ENCODE assay signal across 31 mouse cellular contexts in genomic region chr15:85188167-85188778, GRCm38 (mm10). TPM values are rescaled to one million over a fixed set of nuclear protein-coding genes. Genes with fewer than 3 reads are reported as not detected.
DNase-seq lines count a peak whose midpoint lies in the region; ATAC-seq lines count a peak whose summit lies in the region.
"Had no signal": no experiment of that assay in that cellular context is flagged by ENCODE, and none has a peak within 500 bp of the region (broad histone marks: within the 10 kb centered on the region; RNA-seq: fewer than 3 reads in every experiment).

No protein-coding gene starts in this region.

- 53% methylated on average over 8 of the region's 8 CpGs for WGBS in hindbrain, embryonic 10.5 days
- 58% methylated on average over 8 of the region's 8 CpGs for WGBS in hindbrain, embryonic 13.5 days
- WGBS in embryonic facial prominence, embryonic 11.5 days: 40% methylated on average over 8 of the region's 8 CpGs
- 56% methylated on average over 8 of the region's 8 CpGs for WGBS in limb, embryonic 10.5 days

- no peaks in the 10 kb centered on the region for H3K9me3 ChIP-seq in hindbrain, embryonic 10.5 days
- no peaks in the 10 kb centered on the region for H3K9me3 ChIP-seq in hindbrain, embryonic 13.5 days
- H3K9me3 ChIP-seq in embryonic facial prominence, embryonic 11.5 days (replicated peaks; ENCODE audit: control insufficient read depth, low read length): no peaks in the 10 kb centered on the region
- no peaks in the 10 kb centered on the region for H3K9me3 ChIP-seq in limb, embryonic 10.5 days (replicated peaks)
- H3K9me3 ChIP-seq: forebrain, embryonic 15.5 days; heart, embryonic 13.5 days; intestine, embryonic 15.5 days; liver, embryonic 13.5 days had no signal

- H3K27ac ChIP-seq in hindbrain, embryonic 10.5 days: no peak overlapping the region
- H3K27ac ChIP-seq in hindbrain, embryonic 13.5 days: no peak overlapping the region
- H3K27ac ChIP-seq in embryonic facial prominence, embryonic 11.5 days (replicated peaks; ENCODE audit: low read depth, low read length): 0 out of 2 replicates have a peak overlapping the region, but pooled peaks have one; percentile 13
- H3K27ac ChIP-seq in limb, embryonic 10.5 days: peak overlapping the region; percentile 71
- H3K27ac ChIP-seq: forebrain, embryonic 15.5 days; gastrocnemius, adult 2 months; heart, embryonic 13.5 days; hindbrain, postnatal 0 days; intestine, embryonic 15.5 days; kidney, postnatal 0 days; liver, embryonic 13.5 days; macrophage had no signal

- DNase-seq in hindbrain, embryonic 10.5 days (ENCODE audit: low spot score): peak; percentile 48
- peak; percentile 81 for DNase-seq in embryonic facial prominence, embryonic 11.5 days (ENCODE audit: low spot score)
- no peak for DNase-seq in limb, embryonic 10.5 days (ENCODE audit: low spot score)
- peak; percentile 40 for DNase-seq in mesoderm, embryonic 11.5 days (ENCODE audit: low read depth, low spot score)
- DNase-seq in thymus, postnatal 36 days: no peak
- no peak for DNase-seq in Muller cell, postnatal 12 days (ENCODE audit: inconsistent ontology term)
- DNase-seq: adrenal gland, adult 2 months; cerebellum, adult 9-11 months; gastrocnemius, adult 2 months; heart, postnatal 10 days; kidney, adult 2 months; layer of hippocampus, postnatal 36 days; left cerebral cortex, postnatal 4 days; liver, embryonic 13.5 days; lung, adult 2 months; lung, postnatal 10 days; right cerebral cortex, adult 18-20 months; spleen, adult 18-20 months; thymus, postnatal 14 days had no signal

- no peak overlapping the region for H3K4me3 ChIP-seq in hindbrain, embryonic 10.5 days
- no peak overlapping the region for H3K4me3 ChIP-seq in hindbrain, embryonic 13.5 days
- H3K4me3 ChIP-seq in embryonic facial prominence, embryonic 11.5 days (ENCODE audit: low read depth, low read length): no peak overlapping the region
- no peak overlapping the region for H3K4me3 ChIP-seq in limb, embryonic 10.5 days
- H3K4me3 ChIP-seq: forebrain, embryonic 15.5 days; gastrocnemius, adult 2 months; heart, embryonic 13.5 days; intestine, embryonic 15.5 days; liver, embryonic 13.5 days had no signal

- H3K36me3 ChIP-seq in hindbrain, embryonic 10.5 days: no peaks in the 10 kb centered on the region
- no peaks in the 10 kb centered on the region for H3K36me3 ChIP-seq in hindbrain, embryonic 13.5 days
- no peaks in the 10 kb centered on the region for H3K36me3 ChIP-seq in embryonic facial prominence, embryonic 11.5 days (replicated peaks; ENCODE audit: control insufficient read depth, insufficient read depth, low read depth, low read length)
- H3K36me3 ChIP-seq in limb, embryonic 10.5 days: no peaks in the 10 kb centered on the region
- H3K36me3 ChIP-seq: forebrain, embryonic 15.5 days; heart, embryonic 13.5 days; intestine, embryonic 15.5 days; liver, embryonic 13.5 days had no signal

- H3K9ac ChIP-seq in hindbrain, embryonic 13.5 days: no peak overlapping the region
- H3K9ac ChIP-seq in embryonic facial prominence, embryonic 11.5 days (replicated peaks; ENCODE audit: low read length): no peak overlapping the region
- H3K9ac ChIP-seq: forebrain, embryonic 15.5 days; heart, embryonic 13.5 days; intestine, embryonic 15.5 days; liver, embryonic 13.5 days had no signal

- no peaks in the 10 kb centered on the region; the same call in 1 of the 2 replicates for H3K27me3 ChIP-seq in hindbrain, embryonic 10.5 days (ENCODE audit: insufficient read depth, poor library complexity, severe bottlenecking)
- H3K27me3 ChIP-seq in hindbrain, embryonic 13.5 days: no peaks in the 10 kb centered on the region
- H3K27me3 ChIP-seq in embryonic facial prominence, embryonic 11.5 days (ENCODE audit: control insufficient read depth, insufficient read depth, low read length): no peaks in the 10 kb centered on the region
- no peaks in the 10 kb centered on the region for H3K27me3 ChIP-seq in limb, embryonic 10.5 days (ENCODE audit: low read depth, poor library complexity, severe bottlenecking)
- H3K27me3 ChIP-seq: forebrain, embryonic 15.5 days; heart, embryonic 13.5 days; intestine, embryonic 15.5 days; liver, embryonic 13.5 days had no signal

- peaks cover 7% of the 10 kb centered on the region for H3K4me1 ChIP-seq in hindbrain, embryonic 10.5 days (replicated peaks)
- H3K4me1 ChIP-seq in hindbrain, embryonic 13.5 days (replicated peaks): no peaks in the 10 kb centered on the region; the same call in 1 of the 2 replicates
- no peaks in the 10 kb centered on the region; the same call in 1 of the 2 replicates for H3K4me1 ChIP-seq in embryonic facial prominence, embryonic 11.5 days (ENCODE audit: control insufficient read depth, insufficient read depth, low read length)
- H3K4me1 ChIP-seq in limb, embryonic 10.5 days: peaks cover 25% of the 10 kb centered on the region
- H3K4me1 ChIP-seq: forebrain, embryonic 15.5 days; heart, embryonic 13.5 days; intestine, embryonic 15.5 days; liver, embryonic 13.5 days had no signal

- ATAC-seq in hindbrain, embryonic 13.5 days (ENCODE audit: low FRiP score): no peak
- ATAC-seq in embryonic facial prominence, embryonic 11.5 days (replicated peaks; ENCODE audit: insufficient number of reproducible peaks, low FRiP score, low TSS enrichment, low read depth): 0 out of 2 replicates have a peak, but pooled peaks have one; percentile 29
- ATAC-seq: activated CD4-positive, CD25-positive, alpha-beta regulatory T cell, adult 4 months; CD4-positive, CD25-positive, alpha-beta regulatory T cell, adult 4 months; forebrain, embryonic 15.5 days; hindbrain, postnatal 0 days; intestine, embryonic 15.5 days; midbrain, embryonic 16.5 days had no signal

- no peak overlapping the region for H3K4me2 ChIP-seq in hindbrain, embryonic 13.5 days
- no peak overlapping the region for H3K4me2 ChIP-seq in embryonic facial prominence, embryonic 11.5 days (ENCODE audit: low read depth, low read length)
- H3K4me2 ChIP-seq: forebrain, embryonic 15.5 days; heart, embryonic 13.5 days; intestine, embryonic 15.5 days; liver, embryonic 13.5 days had no signal

RNA-seq across cellular contexts. Expression of gene Fbln1, which starts 17.5 kb away (rescaled TPM):
- polyA plus RNA-seq in hindbrain, embryonic 10.5 days (2016; fragmentation: Nextera tagmentation; extraction: Ambion mirVana): 157 and 168 TPM in 2 replicates
- 60.7 and 65.1 TPM in 2 replicates for polyA plus RNA-seq in hindbrain, embryonic 13.5 days (2015; fragmentation: Nextera tagmentation; extraction: Ambion mirVana)
- polyA plus RNA-seq in embryonic facial prominence, embryonic 11.5 days (2014; fragmentation: Nextera tagmentation; extraction: Ambion mirVana): 200 and 208 TPM in 2 replicates
- polyA plus RNA-seq in limb, embryonic 10.5 days (2016; fragmentation: Nextera tagmentation; extraction: Ambion mirVana): 258 and 261 TPM in 2 replicates
- polyA plus RNA-seq: CD4-positive, CD25-positive, alpha-beta regulatory T cell, adult 4 months; macrophage had no signal

RNA-seq across cellular contexts. Expression of gene Ribc2, which starts 56.4 kb away (rescaled TPM):
- polyA plus RNA-seq in hindbrain, embryonic 10.5 days (2016; fragmentation: Nextera tagmentation; extraction: Ambion mirVana): 0.77 and 1.3 TPM in 2 replicates
- polyA plus RNA-seq in hindbrain, embryonic 13.5 days (2015; fragmentation: Nextera tagmentation; extraction: Ambion mirVana): 0.84 and 1.2 TPM in 2 replicates
- 0.52 and 1.1 TPM in 2 replicates for polyA plus RNA-seq in embryonic facial prominence, embryonic 11.5 days (2014; fragmentation: Nextera tagmentation; extraction: Ambion mirVana)
- 0.34 and 0.49 TPM in 2 replicates for polyA plus RNA-seq in limb, embryonic 10.5 days (2016; fragmentation: Nextera tagmentation; extraction: Ambion mirVana)
- polyA plus RNA-seq: activated CD4-positive, CD25-positive, alpha-beta regulatory T cell, adult 4 months; adrenal gland, adult 2 months; CD4-positive, CD25-positive, alpha-beta regulatory T cell, adult 4 months; large intestine, adult 2 months; liver, embryonic 13.5 days; macrophage had no signal

RNA-seq across cellular contexts. Expression of gene Smc1b, which starts 56.5 kb away (rescaled TPM):
- polyA plus RNA-seq in hindbrain, embryonic 10.5 days (2016; fragmentation: Nextera tagmentation; extraction: Ambion mirVana): 0.15 TPM in 1 of 2 replicates, not detected in the other
- polyA plus RNA-seq in hindbrain, embryonic 13.5 days (2015; fragmentation: Nextera tagmentation; extraction: Ambion mirVana): 0.04 and 0.16 TPM in 2 replicates
- polyA plus RNA-seq in embryonic facial prominence, embryonic 11.5 days (2014; fragmentation: Nextera tagmentation; extraction: Ambion mirVana): 0.11 and 0.18 TPM in 2 replicates
- 0.19 and 0.38 TPM in 2 replicates for polyA plus RNA-seq in limb, embryonic 10.5 days (2016; fragmentation: Nextera tagmentation; extraction: Ambion mirVana)
- polyA plus RNA-seq: activated CD4-positive, CD25-positive, alpha-beta regulatory T cell, adult 4 months; adrenal gland, adult 2 months; kidney, adult 2 months; lung, adult 2 months; macrophage; neural tube, embryonic 11.5 days had no signal

Comparison
In these comparisons a context has a peak if more than half of its experiments do, and no peak if none do; other contexts are left out.
1. DNase-seq: peak in hindbrain, embryonic 10.5 days (single experiment), embryonic facial prominence, embryonic 11.5 days (single experiment) and mesoderm, embryonic 11.5 days (single experiment); none in limb, embryonic 10.5 days (single experiment), thymus, postnatal 36 days (0 of 2) and Muller cell, postnatal 12 days (single experiment).
2. H3K27ac ChIP-seq: peak in embryonic facial prominence, embryonic 11.5 days (single experiment) and limb, embryonic 10.5 days (single experiment); none in hindbrain, embryonic 10.5 days (single experiment) and hindbrain, embryonic 13.5 days (single experiment).